Mouse (Mus musculus) kidney, embryonic 15.5 days (tissue): ENCODE data around the gene Tfap2a. TPM values are rescaled to one million over a fixed set of nuclear protein-coding genes. Genes with fewer than 3 reads are reported as not detected.

Experiments
- ATAC-seq: fragments of 200-750 bp; cut with Nextera tagmentation; replicated peaks from 2 replicates; pipeline ENCODE4 v1.8.0; 2017; ENCODE audit warnings: moderate TSS enrichment; ENCODE audit not compliant: low FRiP score
- H3K27ac ChIP-seq: fragments of 300-500 bp; sonication (generic); 2 replicates; pipeline ENCODE4 v1.5.1; 2015; ENCODE audit warnings: mild to moderate bottlenecking, inconsistent platforms
- H3K27me3 ChIP-seq: fragments of 300-500 bp; sonication (generic); 2 replicates; pipeline ENCODE4 v1.6.1; 2015; ENCODE audit warnings: inconsistent platforms
- H3K36me3 ChIP-seq: fragments of 300-500 bp; sonication (generic); 2 replicates; pipeline ENCODE4 v1.6.1; 2015; ENCODE audit warnings: inconsistent platforms
- H3K4me1 ChIP-seq: fragments of 300-500 bp; sonication (generic); 2 replicates; pipeline ENCODE4 v1.6.1; 2015; ENCODE audit warnings: inconsistent platforms
- H3K4me2 ChIP-seq: fragments of 300-500 bp; sonication (generic); 2 replicates; pipeline ENCODE4 v1.6.1; 2015; ENCODE audit warnings: moderate library complexity, mild to moderate bottlenecking, inconsistent platforms
- H3K4me3 ChIP-seq: fragments of 300-500 bp; sonication (generic); replicated peaks from 2 replicates; pipeline ENCODE4 v1.5.1; 2015; ENCODE audit warnings: mild to moderate bottlenecking, inconsistent platforms
- H3K9ac ChIP-seq: fragments of 300-500 bp; sonication (generic); 2 replicates; pipeline ENCODE4 v1.6.1; 2015; ENCODE audit warnings: mild to moderate bottlenecking, inconsistent platforms
- H3K9me3 ChIP-seq: fragments of 300-500 bp; sonication (generic); replicated peaks from 2 replicates; pipeline ENCODE4 v1.6.1; 2016; ENCODE audit warnings: inconsistent platforms
- WGBS: fragments of 180-500 bp; shearing (Covaris S2); methylation state at CpG from one replicate; pipeline ENCODE4 v1.1.7; 2015; ENCODE audit warnings: mixed read lengths; 5-methylcytosine and 5-hydroxymethylcytosine counted together
- polyA plus RNA-seq: library from polyadenylated mRNA; unstranded; fragments of >200 nt; fragmentation: Nextera tagmentation; extraction: Ambion mirVana; gene quantifications from 2 replicates; pipeline ENCODE4 v1.2.1, GENCODE M21; 2015

Tfap2a gene
- 2.8 and 4.1 TPM in 2 replicates for polyA plus RNA-seq

DNA sequence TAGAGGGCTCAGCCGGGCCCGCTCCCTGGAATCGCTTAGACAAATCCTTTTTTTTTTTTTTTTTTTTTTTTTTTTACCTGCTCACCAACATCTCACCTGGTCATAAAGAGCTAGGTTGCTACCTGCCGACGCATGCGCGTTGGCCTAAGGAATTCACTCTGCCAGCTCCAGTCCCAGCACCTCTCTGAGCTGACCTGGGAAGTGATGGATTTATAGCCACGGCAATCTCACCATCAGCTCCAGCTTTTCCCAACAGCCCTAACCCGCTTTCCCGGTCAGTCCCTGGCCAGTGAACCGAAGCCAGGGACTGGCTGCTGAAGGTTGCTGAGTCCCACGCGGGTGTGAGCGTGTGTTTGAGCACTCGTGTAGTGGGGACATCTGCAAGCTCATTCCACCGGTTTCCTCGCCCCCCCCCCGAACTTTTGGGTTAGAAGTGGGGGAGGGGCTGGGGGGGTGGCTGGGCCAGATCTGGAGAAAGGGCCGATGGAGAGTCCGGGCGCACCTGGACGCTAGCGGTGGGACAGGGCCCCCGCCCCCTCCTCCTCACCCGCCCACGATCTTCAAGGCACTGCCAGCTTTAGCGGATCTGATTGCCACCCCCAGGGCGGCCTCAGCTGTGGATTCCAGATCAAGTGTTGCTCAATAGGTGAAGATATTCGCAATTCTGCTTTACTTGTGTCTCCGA lies at the start of gene Tfap2a:
TSS of gene Tfap2a (minus strand) at position 181 of the 685 bp plus-strand sequence.
- peak; percentile 65 for ATAC-seq
- H3K27me3 ChIP-seq = peaks cover 99% of the 10 kb centered on the region
- no peaks in the 10 kb centered on the region for H3K36me3 ChIP-seq
- H3K27ac ChIP-seq = peak within 1 kb of the TSS; percentile 63
- no peaks in the 10 kb centered on the region for H3K9me3 ChIP-seq
- peak within 1 kb of the TSS; percentile 8; the same call in 1 of the 2 replicates for H3K9ac ChIP-seq
- 1% methylated on average over 30 of the region's 30 CpGs for whole genome bisulfite sequencing
- H3K4me1 ChIP-seq = peaks cover 44% of the 10 kb centered on the region
- peak within 1 kb of the TSS; percentile 74 for H3K4me2 ChIP-seq
- peak within 1 kb of the TSS; percentile 37 for H3K4me3 ChIP-seq

DNA sequence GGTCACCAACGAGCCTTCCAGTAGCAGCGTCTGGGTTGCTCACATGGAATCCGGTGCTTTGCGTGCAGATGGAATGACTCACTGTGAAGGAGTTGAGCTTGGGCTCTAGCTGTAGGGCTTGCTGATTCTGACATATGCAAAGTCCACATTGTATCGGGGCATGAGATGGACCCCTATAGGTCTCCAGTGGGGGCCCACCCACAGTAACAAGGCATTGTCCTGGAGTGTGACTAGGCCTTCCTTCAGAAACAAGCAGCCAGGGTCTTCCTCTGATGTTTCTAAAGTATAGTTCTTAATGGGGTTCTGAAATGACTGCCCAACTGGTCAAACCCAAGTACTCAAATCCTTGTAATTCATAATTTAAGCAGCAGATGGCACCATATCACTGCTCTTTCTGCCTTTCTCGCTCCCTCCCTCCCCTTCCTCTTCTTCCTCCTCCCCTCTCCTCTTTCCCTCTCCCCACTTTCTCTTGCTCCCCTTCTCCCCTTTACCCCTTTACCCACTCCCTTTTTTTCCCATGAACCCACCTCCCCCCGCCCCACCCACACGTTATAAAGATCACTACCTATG lies 46.1 kb upstream of the Tfap2a start:
- no peak overlapping the region for H3K9ac ChIP-seq
- H3K9me3 ChIP-seq = no peaks in the 10 kb centered on the region
- H3K27me3 ChIP-seq = no peaks in the 10 kb centered on the region; the same call in 1 of the 2 replicates
- ATAC-seq = no peak
- H3K27ac ChIP-seq = no peak overlapping the region
- H3K4me3 ChIP-seq = no peak overlapping the region
- H3K4me1 ChIP-seq = no peaks in the 10 kb centered on the region
- WGBS = 46% methylated on average over 8 of the region's 8 CpGs
- no peak overlapping the region for H3K4me2 ChIP-seq
- no peaks in the 10 kb centered on the region for H3K36me3 ChIP-seq

DNA sequence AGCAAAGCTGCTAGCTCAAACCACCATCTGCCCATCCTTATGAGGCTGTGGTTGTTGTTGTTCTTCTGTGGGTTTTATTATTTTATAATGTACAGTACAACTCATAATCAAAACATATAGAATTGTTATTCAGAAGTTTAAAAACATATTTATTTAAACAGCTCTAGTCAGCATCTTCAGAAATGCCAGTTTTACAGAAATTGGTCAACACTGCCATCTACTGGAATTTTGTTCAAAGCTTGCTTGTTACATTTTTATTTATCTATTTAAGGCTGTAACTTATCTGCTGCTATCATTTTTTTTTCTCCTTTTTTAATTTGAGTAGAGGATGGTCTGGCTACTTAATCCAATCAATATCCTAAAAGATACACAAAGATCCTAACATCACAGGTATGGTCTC lies 19.8 kb upstream of the Tfap2a start:
- Histone ChIP-seq H3K36me3 (no peaks in the 10 kb centered on the region), H3K27me3 (no peaks in the 10 kb centered on the region), H3K4me3 (no peak overlapping the region), H3K4me2 (no peak overlapping the region), H3K9me3 (no peaks in the 10 kb centered on the region), H3K4me1 (no peaks in the 10 kb centered on the region), H3K9ac (no peak overlapping the region), H3K27ac (no peak overlapping the region)
- ATAC-seq = no peak

DNA sequence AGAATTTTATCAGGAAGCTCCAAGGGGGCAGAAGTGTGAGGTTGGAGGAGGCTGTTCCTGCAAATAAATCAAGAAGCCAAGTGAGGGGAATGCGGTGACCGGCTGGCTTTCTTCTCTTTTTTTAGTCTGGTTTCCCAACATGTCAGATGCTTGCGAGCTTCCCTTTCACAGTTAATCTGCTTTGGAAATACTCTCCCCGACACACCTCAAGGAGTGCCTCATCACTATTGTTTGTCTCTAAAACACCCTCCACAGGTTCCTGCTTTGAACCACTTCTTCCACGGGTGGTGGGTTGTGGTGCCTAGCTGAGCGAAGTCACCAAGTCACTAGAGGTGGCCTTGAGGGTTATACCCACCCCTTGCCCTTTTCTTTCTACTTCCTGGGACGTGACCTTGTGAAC lies 18.2 kb upstream of the Tfap2a start:
- H3K4me2 ChIP-seq = no peak overlapping the region
- no peak for ATAC-seq
- H3K36me3 ChIP-seq = no peaks in the 10 kb centered on the region
- no peaks in the 10 kb centered on the region for H3K27me3 ChIP-seq
- no peaks in the 10 kb centered on the region for H3K9me3 ChIP-seq
- H3K4me1 ChIP-seq = no peaks in the 10 kb centered on the region
- no peak overlapping the region for H3K9ac ChIP-seq
- H3K27ac ChIP-seq = no peak overlapping the region
- no peak overlapping the region for H3K4me3 ChIP-seq
- 57% methylated on average over 7 of the region's 7 CpGs for WGBS

DNA sequence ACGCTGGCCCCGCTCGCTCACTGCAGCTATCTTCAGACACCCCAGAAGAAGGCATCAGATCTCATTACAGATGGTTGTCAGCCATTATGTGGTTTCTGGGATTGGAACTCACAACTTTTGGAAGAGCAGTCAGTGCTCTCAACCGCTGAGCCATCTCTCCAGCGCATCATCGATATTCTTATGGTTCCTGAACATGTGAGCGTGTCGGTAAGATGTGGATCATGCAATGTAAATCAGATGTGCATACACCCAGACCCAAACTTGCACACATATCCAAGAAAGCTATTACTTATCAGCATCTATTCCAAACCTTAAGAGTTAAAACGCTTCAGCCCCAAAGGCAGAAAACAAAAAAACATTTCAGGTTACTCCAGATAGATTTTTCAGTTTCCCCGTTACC lies 15.9 kb upstream of the Tfap2a start:
- Histone ChIP-seq H3K27me3 (peaks cover 5% of the 10 kb centered on the region; the same call in 1 of the 2 replicates), H3K9ac (no peak overlapping the region), H3K36me3 (no peaks in the 10 kb centered on the region), H3K4me1 (0 out of 2 replicates have a peak, but pooled peaks cover 5% of the 10 kb centered on the region), H3K9me3 (no peaks in the 10 kb centered on the region), H3K27ac (no peak overlapping the region), H3K4me3 (no peak overlapping the region), H3K4me2 (no peak overlapping the region)
- 93% methylated on average over 10 of the region's 10 CpGs for WGBS
- no peak for ATAC-seq

DNA sequence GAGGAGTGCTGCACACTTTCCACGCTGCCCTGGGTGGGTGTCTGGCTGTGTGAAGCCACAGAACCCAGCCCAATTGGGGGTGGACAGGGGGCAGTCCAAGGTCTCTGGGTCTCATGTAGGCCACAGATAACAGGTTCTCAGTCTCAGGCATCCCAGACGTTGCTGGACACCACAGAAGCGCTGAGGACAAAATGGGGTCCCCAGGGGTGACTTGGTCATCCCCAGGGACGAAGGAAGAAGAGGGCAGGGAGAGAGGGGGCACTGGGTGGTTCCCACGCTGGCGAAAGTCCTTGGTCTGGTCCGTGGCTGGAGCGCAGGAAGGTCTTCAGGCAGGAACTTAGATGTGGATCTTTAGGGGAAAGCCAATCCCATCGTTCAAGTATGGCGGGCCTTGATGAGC lies 13.7 kb upstream of the Tfap2a start:
- no peak for ATAC-seq
- Histone ChIP-seq H3K27ac (no peak overlapping the region), H3K36me3 (no peaks in the 10 kb centered on the region), H3K9ac (no peak overlapping the region), H3K4me3 (no peak overlapping the region), H3K27me3 (peaks cover 22% of the 10 kb centered on the region), H3K9me3 (no peaks in the 10 kb centered on the region), H3K4me2 (no peak overlapping the region), H3K4me1 (0 out of 2 replicates have a peak, but pooled peaks cover 5% of the 10 kb centered on the region)
- WGBS = 90% methylated on average over 10 of the region's 10 CpGs

DNA sequence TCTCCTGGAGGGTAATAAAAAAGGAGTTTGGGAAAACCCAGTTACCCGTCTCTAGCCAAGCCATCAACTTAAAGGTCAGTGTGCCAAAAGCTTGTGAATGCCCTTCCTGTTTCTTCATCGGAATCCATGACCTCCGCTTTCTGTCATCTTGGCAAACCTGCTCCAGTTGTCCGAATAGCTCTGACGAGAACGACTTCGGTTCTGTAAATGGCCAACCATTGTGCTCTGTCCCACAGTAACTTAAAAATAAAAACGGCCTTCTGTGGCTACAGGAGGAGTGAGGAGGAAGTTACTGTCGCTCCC lies 11.4 kb upstream of the Tfap2a start:
- peaks cover 10% of the 10 kb centered on the region for H3K4me1 ChIP-seq
- peaks cover 43% of the 10 kb centered on the region for H3K27me3 ChIP-seq
- no peaks in the 10 kb centered on the region for H3K36me3 ChIP-seq
- H3K4me3 ChIP-seq = peak overlapping the region; percentile 23; the same call in 1 of the 2 replicates
- H3K9ac ChIP-seq = no peak overlapping the region
- H3K9me3 ChIP-seq = peaks cover 7% of the 10 kb centered on the region; the same call in 1 of the 2 replicates
- H3K4me2 ChIP-seq = peak overlapping the region; percentile 54
- H3K27ac ChIP-seq = no peak overlapping the region
- no peak for ATAC-seq
- 60% methylated on average over 9 of the region's 9 CpGs for WGBS

DNA sequence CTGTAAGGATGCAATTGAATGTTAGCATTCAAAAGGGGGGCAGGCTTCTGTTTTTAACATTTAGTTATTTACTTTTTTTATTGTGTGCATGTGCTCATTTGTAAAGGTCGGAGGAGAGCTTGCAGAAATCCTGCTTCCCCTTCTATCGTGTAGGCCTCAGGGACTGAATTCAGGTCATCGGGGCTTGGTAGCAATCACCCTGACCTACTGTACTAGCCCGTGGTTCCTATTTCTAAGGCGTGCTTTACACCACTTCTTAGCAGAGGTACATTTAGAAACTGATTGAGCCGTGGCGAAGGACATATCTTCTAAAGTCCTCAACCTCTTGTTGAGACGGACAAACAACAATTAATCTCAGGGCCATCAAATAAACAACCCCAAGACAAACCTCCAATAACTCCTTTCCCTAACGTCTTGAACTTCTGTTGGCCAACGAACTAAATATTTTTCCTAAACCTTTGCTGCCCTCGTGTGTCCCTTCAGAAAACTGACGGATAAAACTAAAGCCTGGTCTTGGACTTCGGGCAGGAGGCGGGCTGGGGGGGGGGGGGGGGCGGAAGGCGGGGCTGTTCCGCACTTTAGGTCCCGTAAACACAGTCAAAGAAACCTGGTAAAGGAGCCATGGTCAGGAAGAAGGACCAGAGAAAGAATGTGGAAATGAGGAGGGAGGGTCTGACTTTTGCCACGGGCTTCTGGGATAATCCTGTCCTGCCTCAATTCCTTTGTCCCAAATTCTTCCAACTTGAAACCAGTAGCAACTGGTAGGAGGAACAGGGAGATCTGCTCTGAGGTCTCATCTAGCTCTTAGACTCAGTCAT lies 10.8 kb upstream of the Tfap2a start:
- Histone ChIP-seq H3K9ac (no peak overlapping the region), H3K4me3 (peak overlapping the region; percentile 23), H3K9me3 (peaks cover 7% of the 10 kb centered on the region; the same call in 1 of the 2 replicates), H3K27me3 (peaks cover 49% of the 10 kb centered on the region), H3K4me2 (peak overlapping the region; percentile 54), H3K36me3 (no peaks in the 10 kb centered on the region), H3K4me1 (peaks cover 15% of the 10 kb centered on the region), H3K27ac (no peak overlapping the region)
- WGBS = 8% methylated on average over 19 of the region's 19 CpGs
- ATAC-seq = no peak

DNA sequence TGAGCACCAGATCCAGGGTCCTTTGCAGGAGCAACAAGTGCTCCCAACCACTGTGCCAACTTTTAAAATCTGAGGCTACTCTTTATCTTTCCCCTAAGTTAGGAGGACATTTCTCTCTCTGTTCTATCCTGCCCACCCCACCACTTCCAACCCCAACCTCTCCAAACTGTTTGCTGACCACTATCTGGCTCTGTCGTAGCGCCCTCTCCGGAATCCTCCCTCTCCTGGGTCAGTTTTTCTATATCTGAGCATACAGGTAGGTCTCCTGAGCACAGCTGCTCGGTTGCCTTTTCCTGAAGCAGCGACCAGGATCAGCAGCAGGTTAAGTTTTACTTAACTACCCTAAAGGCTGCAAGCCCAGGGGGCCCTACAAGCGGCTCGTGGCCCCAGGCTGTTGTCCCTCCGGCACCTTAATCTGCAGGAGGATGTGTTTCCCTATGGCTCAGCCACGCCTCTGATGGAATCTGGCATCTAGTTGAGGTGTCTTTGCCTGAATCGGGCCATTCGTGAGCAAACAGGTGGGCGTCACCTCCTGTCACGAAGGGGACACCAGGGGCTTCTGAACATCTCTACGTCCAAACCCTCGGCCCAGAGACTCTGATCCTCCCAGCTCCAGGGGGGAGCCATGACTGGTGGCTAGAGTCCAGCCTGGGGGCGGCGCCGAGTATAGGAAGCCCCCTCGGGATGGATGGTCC lies 6.1 kb upstream of the Tfap2a start:
- Histone ChIP-seq H3K4me2 (peak overlapping the region; percentile 59), H3K9ac (no peak overlapping the region), H3K36me3 (no peaks in the 10 kb centered on the region), H3K27me3 (peaks cover 91% of the 10 kb centered on the region), H3K4me1 (peaks cover 23% of the 10 kb centered on the region), H3K9me3 (peaks cover 7% of the 10 kb centered on the region; the same call in 1 of the 2 replicates), H3K27ac (no peak overlapping the region), H3K4me3 (peak overlapping the region; percentile 28)
- no peak for ATAC-seq
- WGBS = 2% methylated on average over 19 of the region's 19 CpGs

DNA sequence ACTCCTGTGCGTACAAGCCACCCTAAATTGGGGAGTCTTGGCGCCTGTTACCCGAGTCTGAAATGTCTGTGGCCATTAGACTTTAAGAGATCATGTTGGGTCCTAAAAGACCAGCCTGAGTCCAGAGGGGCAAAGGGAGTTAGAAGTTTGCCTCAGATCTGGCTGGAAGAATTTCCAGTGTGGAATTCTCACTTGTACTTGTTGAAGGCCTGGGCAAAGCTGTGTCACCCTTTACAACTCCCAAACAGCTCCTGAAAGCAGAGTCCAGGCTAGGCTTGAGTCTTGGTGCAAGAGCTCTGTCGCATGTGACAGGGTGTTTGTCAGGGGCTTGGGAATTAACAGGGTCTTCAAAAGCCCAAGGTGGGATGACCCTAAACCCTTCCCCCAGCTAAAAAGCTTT lies 5.0 kb upstream of the Tfap2a start:
- 19% methylated on average over 4 of the region's 4 CpGs for WGBS

DNA sequence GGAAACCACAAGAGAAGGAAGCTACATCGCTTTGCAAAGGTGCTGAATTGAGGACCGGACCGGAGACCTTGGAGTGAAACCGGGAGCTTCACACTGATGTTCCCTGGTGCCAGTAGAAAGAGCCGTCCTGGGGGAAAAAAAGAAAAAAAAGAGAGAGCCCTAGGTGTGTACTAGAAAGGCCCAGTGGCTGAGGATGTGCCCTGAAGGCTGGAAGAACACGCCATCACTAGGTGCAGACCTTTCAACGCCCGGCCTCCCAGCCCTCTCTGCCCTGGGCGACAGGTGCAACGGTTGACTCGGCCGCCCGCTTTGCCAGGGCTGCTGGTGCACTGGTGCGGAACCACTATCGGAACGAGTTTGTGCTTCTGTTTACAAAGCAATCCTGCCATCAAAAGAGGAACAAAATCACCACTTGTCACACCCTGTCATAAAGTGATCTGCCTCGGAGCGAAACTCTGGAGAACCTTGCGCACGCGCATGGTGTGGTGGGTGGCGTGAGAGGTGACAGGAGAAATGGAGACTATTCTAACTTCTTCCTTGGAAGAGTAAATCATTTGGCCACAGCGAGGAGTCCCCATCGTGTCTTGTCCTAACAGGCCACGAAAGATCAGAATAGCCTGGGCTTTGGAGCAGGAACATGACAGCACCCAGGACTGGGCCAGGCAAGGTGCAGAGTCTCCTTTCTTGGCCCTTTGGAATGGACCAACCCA lies 3.8 kb upstream of the Tfap2a start:
- no peak overlapping the region for H3K9ac ChIP-seq
- 0 out of 2 replicates have a peak overlapping the region, but pooled peaks have one; percentile 4 for H3K4me3 ChIP-seq
- H3K4me1 ChIP-seq = peaks cover 34% of the 10 kb centered on the region
- H3K9me3 ChIP-seq = peaks cover 7% of the 10 kb centered on the region; the same call in 1 of the 2 replicates
- H3K36me3 ChIP-seq = no peaks in the 10 kb centered on the region
- H3K27ac ChIP-seq = no peak overlapping the region
- peaks cover 97% of the 10 kb centered on the region for H3K27me3 ChIP-seq
- peak overlapping the region; percentile 32 for H3K4me2 ChIP-seq
- 3% methylated on average over 25 of the region's 25 CpGs for WGBS
- no peak for ATAC-seq

More for the DNA sequence above, 5.0 kb upstream of the Tfap2a start:
- no peak overlapping the region for H3K27ac ChIP-seq
- no peak overlapping the region for H3K4me3 ChIP-seq
- H3K27me3 ChIP-seq = peaks cover 97% of the 10 kb centered on the region
- H3K4me2 ChIP-seq = no peak overlapping the region
- H3K36me3 ChIP-seq = no peaks in the 10 kb centered on the region
- peaks cover 7% of the 10 kb centered on the region; the same call in 1 of the 2 replicates for H3K9me3 ChIP-seq
- H3K9ac ChIP-seq = no peak overlapping the region
- peaks cover 30% of the 10 kb centered on the region for H3K4me1 ChIP-seq
- no peak for ATAC-seq
